Mouse (Mus musculus) thymus, postnatal 0 days (tissue): ENCODE results near the gene Dnah7c. TPM values are rescaled to one million over a fixed set of nuclear protein-coding genes. Genes with fewer than 3 reads are reported as not detected.
A peak's percentile ranks its signal among the peaks of the same experiment; 100 is the strongest.

Source experiments
- DNase-seq: peaks from one replicate; pipeline ENCODE4 v3.0.0-alpha.2; 2015; ENCODE audit warnings: low spot score
- polyA plus RNA-seq: library from polyadenylated mRNA; unstranded; fragments of >200 nt; fragmentation: Nextera tagmentation; extraction: Ambion mirVana; gene quantifications from 2 replicates; pipeline ENCODE4 v1.2.1, GENCODE M21; 2015

Dnah7c gene
- polyA plus RNA-seq, 1 experiment from 2014 or later, result 0.03 TPM

GRCm38 (mm10) chr1:46853317-46854035 is 428.1 kb downstream of the Dnah7c start:
- DNase-seq, result peak; percentile 98

DNA sequence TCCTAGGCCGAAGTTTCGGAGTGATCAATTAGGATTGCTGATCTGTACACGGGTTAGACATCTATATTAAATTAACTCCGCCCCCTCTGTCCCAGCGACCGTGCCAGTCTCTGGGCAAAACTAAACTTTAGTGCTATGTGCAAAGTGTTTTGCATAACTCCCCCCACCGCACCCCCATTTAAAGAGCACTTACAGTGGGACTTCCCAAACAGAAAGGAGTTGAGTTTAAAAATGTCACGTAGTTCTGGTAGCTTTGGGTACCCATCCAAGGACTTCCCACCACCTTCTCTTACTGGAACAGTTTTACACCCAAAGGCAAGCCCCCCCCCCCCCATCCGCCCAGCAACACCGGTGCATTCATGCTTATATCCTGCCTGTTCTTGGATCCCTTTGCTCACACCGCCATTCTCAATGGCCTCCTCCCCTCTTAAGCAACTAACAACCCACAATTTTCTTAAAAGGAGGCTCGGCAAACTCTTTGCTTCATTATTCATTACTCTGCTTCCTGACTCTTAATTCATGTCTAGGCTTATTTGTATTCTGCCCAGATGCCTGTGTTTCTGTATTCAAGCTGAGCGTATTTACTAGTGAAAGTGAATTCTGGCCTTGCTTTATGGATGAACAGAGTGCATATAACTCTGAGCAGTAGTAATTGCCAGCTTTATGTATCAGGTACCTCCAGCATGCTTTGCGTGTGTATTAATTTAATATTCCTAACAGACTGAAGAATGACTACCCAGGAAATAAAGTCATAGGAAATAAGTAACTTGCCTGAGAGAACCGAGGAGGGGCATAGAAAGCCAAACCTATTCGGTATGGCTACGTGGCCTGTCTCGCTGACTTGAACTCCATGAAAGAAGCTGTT is 428.9 kb downstream of the Dnah7c start:
- DNase-seq, result no peak

- no peak for DNase-seq
These were observed 431.1 kb downstream of the Dnah7c start for GRCm38 (mm10) chr1:46856498-46856897.
